Mouse (Mus musculus) megakaryocyte progenitor cell, adult 5-6 weeks (primary cell): Measurements from ENCODE around the gene A2ml1. TPM values are rescaled to one million over a fixed set of nuclear protein-coding genes. Genes with fewer than 3 reads are reported as not detected.
"Not testable (repeated sequence)": the region's sequence is repeated elsewhere in the genome, so short reads cannot be mapped to it uniquely, and the experiment has no call there.

Experiments
- ATAC-seq: replicated peaks from 2 replicates; pipeline ENCODE4 v1.8.0; 2016; ENCODE audit warnings: mild to moderate bottlenecking, moderate TSS enrichment, inconsistent platforms; ENCODE audit not compliant: poor library complexity
- total RNA-seq, 2 experiments: library from RNA; stranded (forward) in 1 of 2; stranded (reverse) in 1 of 2; fragments of 157-497, 149-512 nt in 1 of 2; fragments of 200-1000 nt in 1 of 2; gene quantifications; 2 replicates each; pipeline versions ENCODE4 v1.2.3 to v1.2.4; 2015 to 2017

The A2ml1 gene
- total RNA-seq (2015), result not detected in 2 replicates
- not detected in 2 replicates for total RNA-seq (2017)

DNA sequence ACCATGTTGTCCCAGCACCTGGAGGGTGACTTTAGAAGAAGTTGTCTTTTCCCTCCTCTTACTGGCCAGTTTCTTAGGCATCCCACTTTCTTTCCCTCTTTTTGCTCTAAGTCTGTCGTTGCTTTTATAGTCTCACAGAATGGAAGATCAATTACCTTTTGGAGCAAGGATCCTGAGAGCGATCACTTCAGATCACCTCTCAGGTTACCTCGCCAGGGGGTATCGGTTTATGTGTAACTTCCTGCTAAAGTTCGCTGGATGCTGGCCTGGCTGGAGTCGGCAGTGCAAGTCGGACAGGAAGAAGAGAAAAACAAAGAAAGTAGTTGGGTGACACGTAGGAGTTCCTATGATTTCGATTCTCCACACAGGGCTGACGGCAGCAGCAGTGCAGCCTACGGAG, at the start of gene A2ml1:
Gene A2ml1, minus strand, starts transcription at position 101 of the 400 bp plus-strand sequence.
- no peak for ATAC-seq

DNA sequence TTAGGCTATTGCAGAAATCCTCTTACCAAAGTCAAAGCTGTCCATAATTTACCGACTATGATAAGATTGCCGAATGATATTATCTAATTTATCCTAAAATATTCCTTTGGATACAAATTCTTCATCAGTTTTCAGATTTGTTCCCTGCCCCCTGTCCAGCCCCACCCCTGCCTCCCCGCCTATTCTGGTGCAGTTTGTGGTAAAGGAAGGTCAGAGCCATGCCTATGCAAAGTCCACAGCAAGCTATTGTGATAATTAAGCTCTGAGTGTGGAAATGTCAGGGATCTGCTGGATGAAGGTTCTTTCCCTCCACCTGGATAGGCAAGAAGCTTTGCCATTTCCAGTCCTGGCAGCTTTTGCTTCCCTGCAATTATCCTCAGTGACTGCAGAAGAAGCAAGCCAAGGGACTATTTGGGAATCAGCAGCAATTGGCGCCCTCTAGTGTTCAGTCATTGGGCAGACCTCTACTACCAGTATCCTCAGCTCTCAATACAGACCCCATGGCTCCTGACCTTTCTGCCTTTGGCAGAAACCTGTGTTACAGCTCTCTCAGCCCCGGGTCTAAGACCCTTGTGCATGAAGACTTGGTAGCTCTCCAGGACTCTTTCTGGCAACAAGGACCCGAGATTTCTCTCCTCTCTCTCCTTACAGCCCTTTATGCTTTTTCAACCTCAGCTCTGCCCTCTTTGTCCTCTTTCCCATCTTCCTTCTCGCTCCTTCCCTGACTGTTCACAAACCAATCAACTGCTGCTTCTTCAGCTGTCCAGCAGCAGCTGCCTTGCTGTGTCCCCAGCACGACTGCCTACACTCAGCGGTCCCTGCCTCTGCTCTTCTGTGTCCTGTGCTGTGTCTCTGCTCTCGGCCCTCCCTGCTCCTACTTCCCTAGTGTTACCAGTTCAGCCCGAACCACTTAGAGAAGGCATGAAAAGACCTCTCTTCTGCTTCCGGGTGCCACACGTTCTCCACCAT, 48.6 kb upstream of the A2ml1 start:
- ATAC-seq, result peak; percentile 97

DNA sequence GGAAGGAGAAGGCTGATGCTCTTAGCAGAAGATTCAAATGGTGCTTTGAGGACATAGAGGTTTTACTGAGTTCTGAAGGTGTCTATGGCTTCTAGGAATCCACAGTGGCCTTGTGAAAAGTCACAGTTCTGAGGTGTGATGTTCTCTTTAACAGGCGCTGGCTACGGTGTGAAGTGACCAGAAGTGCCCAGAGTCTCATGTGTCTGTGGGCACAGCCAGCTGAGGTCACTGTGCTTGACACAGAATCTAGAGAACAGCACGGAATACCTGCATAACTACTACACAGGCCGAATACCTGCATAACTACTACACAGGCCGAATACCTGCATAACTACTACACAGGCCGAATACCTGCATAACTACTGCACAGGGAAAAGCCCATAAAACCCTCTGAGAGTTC, 43.8 kb upstream of the A2ml1 start:
- ATAC-seq, result not testable (repeated sequence)

DNA sequence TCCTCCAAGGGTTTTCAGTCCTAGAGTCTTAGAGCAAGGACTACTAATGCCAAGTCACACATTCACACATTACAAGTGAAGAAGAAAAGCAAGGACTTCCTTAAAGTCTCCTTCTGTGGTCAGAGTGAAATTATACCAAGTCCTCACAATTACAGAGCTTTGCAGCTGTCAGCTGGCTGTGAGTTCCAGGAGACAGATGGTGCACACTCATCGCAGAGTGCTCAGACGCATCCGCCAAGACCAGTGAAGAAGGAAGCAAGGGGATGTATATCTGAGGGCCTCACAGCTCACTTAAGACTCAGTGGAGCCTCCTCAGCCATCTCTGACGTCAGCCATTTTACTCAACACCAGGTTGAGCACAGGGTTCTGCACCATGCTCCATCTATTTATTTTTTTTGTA, 43.0 kb upstream of the A2ml1 start:
- ATAC-seq, result peak; percentile 60

DNA sequence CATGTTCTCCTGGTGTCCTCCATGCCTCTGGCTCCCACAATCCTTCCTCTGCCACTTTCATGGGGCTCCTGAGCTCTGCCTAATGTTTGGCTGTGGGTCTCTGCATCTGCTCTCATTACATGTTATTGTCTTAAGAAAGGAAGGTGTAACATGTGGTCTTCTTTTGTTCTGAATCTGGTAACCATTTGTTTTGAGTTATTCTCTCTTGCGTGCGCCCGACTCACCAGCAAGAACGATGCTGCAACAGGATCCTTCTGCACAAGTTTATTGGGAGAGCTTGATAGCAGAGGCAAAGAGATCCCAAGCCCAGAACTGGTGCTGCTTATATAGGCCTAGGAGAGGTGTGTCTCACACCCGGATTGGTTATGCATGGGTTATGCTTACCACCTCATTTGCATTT, 42.0 kb upstream of the A2ml1 start, which contains the start of gene Klrb1a:
Gene Klrb1a, minus strand, starts transcription at position 101 of the 400 bp plus-strand sequence.
- ATAC-seq, result not testable (repeated sequence)

DNA sequence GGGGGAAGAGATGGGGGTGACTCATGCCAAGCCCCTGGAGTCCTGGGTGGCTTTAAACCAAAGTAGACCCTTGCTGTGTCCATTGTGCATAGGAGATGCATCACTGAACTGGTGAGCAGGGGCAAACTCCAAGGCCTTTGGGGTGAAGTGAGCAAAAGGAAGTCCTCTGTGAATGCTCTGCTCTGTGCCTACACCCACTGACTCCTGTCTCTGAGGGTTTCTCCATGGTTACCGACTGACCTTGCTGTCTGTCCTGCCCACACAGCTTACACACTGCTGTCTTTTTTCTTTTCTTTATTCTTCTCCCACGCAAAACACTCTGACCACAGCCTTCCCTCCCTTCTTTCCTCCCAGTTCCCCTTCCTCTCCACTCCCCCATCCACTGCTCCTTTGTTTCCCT, 41.3 kb upstream of the A2ml1 start:
- no peak for ATAC-seq

DNA sequence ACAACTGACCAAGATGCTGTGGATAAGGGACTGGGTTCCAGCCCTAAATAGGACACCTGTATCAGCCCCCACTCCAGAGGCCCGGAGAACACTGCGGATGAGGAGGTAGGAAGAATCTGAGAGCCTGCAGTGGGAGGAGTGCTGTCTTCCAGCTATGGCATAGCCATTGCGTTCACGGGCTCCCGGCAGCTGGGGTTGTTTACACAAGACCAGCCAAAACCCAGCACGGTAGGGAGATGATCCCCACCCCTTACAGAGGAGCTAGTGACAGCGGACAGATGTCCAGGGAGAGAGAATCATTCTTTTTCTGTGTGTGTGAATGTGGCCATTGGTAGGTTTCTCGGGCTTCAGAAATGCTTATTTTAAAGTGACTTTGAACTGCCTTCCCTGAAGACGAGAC, 24.9 kb upstream of the A2ml1 start:
- ATAC-seq, result no peak

DNA sequence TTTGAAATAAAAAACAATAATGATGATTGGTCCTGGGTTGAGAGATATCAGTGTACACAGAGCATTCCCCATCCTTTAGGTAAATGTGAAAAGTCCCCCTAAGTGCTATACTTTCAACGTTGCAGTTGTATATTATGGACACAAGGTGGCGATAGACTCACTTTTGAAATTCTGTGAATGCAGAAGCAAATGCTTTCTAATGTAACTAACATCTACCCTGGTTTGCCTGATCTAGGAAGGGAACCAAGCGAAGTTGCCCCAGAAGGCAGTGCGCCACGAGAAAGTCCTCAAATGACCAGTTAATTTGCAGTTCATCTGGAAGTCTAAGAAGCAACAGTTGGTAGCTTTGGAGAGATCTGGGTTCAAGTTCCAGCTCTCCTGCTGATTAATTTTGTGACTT, 23.1 kb upstream of the A2ml1 start:
- peak; percentile 94 for ATAC-seq

DNA sequence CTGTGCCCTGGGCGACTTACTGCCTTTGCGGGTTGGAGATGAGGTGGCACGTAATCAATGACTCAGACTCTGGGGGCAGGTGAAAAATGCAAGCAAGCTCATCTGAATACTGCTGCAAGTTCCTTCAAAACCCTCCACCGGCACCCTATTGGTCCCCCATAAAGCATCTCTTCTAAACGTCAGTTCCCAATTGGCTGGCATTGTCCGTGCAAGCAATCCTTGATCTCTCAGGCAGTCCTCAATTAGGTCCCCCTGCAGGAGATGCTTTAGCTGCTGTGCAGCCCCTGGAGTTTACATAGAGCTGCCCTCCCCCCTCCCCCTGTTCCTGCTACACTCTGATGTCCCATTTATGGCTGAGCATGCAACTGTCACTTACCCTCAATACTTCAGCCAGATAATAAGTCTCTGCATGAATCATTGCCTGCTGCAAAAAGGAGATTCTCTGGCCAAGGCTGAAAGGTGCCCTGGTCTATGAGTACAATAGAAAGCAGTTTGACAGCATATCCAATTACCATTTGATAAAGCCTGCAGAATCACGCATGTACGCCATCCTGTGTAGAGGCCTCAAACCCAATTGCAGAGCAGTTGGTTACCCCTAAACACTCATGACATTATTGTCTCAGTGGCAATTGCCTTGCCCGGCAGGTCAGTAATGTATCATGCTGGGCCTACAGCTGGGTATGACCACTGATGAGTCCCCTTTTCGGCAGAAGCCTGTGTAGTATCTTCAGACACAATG, 21.2 kb upstream of the A2ml1 start:
- ATAC-seq, result no peak

DNA sequence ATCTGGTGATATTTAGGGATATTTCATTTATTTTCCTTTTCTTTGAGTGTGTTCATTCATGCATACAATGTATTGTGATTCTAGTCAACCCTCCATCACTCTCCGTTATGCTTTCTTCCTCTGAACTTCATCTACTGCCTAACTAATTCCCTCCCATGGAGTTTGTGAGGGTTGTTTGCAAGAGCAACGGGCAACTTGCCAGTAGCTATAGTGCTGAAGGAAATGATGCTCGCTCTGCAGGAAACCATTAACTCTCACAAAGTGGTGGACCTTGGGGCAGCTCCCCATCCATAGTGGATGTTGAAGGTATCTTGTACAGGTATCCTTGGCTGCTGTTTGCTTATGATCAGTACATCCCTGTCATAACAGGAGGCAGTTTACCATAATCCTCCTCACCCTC, 20.6 kb upstream of the A2ml1 start:
- no peak for ATAC-seq

DNA sequence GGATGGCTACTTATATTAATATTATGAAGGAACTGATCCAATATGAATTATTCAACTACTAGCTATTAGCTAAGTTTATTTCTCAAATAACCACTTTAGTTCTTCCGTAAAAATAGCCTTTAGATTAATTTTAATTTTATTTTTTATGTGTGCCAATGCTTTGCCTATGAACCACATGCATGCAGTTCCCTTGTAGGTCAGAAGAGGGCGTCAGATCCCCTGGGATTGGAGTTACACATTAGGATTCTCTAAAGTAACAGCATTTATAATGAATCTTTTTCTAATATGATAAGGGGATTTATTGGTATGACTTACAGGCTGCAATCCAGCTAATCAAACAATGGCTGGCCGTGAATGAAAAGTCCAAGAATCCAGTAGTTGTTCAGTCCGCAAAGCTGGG, 18.1 kb upstream of the A2ml1 start:
- peak; percentile 58 for ATAC-seq

DNA sequence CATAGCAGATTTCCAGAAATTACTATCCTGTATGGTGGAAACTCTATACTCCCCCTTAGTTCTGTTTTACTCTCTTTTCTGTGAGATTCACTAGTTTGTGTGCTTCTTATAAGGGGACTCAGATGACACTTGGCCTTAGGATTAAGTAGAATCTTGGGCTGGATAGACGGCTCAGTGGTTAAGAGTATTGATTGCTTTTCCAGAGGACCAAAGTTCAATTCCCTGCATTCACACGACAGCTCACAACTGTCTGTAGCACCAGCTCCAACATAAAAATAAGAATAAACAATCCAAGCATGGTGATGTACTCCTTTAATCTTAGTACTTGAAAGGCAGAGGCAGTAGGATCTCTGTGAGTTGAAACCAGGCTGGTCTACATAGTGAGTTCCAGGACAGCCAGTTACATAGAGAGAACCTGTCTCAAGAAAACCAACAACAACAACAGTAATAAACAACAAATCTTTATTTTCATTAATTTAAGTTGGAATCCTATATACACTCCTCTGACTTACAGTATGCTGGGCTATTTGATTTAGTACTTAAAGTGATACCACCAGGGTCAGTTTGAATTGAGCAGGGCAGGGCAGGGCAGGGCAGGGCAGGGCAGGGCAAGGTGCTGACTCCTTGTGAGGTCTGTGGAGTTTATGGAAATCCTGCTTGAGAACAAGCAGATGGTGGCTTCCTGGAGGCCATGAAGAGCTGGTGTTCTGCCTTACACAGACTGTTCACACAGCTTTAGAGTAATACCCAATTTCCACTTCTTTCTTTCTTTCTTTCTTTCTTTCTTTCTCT, 17.0 kb upstream of the A2ml1 start:
- no peak for ATAC-seq

DNA sequence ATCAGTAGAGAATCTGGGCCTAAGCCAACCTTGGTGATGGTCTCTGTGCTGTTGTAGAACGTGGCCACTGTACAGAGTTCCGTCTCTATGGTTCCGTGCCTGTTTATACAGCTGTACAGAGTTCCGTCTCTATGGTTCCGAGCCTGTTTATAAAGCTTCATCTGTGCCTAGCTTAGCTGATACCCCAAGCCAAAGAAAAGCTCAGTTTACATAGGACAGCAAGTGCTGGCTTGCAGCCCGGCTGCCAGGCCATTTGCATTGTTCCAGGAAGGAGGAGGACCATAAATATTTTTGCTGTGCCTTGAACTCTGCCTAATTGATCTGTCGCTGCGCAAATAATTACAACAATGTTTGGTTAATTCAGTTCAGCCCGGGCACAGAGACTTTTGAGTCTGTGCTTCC, 15.7 kb upstream of the A2ml1 start:
- ATAC-seq, result 0 out of 2 replicates have a peak, but pooled peaks have one; percentile 29

DNA sequence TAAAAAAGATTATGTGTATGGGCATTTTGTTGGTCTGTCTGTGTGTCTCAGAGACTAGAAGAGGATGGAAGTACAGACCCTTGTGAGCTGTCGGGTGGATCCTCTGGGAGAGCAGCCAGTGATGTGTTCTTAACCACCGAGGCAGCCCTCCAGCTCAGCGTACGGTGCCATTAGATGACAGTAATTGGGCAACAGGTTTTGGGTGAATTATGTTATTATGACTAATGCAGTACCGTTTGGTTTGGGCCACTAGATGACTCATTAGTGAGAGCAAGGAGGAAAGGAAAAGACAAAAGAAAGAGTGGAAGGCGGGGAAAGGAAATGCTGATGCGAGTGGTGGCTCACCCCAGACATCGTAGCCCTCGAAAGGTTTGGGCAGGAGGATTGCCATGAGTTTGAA, 13.2 kb upstream of the A2ml1 start:
- no peak for ATAC-seq

DNA sequence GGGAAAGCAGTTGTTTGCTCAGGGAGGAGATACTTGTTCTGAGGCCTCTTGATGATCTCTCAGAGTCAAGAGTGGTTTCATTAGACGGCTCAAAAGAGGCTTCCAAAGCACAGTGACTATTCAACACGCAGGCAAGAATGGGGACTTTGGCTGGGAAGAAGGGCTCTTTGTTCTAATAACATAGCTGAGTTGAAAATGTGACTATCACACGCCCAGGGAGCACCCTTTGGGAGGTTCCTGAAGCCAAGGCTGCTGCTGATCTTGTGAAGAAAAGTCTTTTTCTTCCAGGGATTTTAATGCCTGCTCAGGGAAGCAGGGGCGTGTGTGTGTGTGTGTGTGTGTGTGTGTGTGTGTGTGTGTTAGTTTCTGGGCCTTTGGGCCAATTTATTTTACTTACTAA, 8.0 kb upstream of the A2ml1 start:
- no peak for ATAC-seq

DNA sequence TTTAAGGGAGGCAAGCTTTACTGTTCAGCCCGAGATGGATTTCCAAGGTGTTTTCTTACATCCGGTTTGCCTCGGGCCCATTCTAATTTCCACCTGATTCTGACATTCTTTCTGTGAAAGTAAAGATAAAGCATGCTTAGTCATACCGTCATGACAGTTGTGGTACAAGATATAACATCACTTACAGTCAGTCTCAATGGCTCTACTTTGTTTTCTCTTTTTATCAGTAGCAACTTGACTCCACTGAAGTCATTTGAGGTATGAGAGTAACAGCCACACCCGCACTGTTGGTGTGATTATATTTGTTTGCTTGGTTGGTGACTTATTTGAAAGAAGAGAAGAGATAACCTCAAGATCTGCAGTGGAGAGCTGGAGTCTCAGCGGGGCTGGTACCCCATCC, 6.2 kb upstream of the A2ml1 start:
- ATAC-seq, result peak; percentile 89

DNA sequence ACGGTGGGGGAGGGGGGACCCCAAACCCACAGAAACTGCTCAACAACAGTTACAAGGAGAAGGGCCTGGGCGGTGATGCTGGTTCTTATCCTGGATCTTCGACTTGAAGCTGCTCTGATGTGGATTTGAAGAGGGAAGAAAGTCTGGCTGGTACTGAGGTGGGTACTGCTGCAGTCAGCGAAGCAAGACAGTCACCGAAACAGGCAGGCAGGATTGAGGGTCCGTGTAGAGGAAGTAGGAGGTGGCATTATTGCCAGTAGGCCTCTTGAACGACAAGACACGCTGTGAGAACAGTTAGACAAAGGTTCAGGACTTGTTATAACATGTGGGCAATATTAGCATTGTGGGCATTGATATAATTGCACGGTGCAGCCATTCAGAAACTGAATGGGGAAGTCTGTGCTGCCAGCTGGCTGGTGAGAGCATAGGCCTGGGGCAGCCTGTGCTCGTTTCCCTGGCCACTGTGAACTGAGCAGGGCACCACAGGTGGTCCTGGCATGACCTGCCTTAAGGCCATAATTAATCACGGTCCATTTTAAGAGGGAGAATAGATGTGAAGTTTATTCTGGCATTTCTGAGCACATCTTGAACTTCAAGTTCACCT, 4.3 kb upstream of the A2ml1 start:
- ATAC-seq, result no peak

DNA sequence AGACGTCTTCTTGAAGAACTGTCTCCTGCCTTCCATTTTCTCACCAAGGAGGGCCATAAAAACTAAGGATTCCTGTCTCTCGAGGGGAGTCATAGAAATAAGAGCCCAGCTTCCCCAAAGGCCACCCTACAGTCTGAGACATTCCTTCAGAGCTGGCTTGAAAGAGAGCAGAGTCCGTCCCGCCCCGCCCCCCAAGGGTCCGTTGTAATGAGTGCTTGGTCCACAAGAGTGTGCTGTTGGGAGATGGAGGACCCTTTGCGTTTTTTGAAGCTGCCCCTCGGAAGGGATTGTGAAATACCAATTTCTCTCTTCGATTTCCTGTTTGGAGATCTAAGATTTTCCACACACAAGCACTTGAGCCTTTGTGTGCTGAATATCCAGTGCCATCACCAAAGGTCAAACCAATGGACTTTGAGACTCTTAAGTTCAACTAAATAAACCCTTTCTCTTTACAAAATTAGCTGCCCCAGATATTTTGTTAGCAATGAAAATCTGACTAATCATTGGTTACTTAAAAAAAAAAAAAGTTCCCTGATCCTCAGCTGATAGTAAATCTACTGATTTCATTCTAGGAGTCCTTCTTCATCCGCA, 2.8 kb upstream of the A2ml1 start:
- peak; percentile 72 for ATAC-seq

DNA sequence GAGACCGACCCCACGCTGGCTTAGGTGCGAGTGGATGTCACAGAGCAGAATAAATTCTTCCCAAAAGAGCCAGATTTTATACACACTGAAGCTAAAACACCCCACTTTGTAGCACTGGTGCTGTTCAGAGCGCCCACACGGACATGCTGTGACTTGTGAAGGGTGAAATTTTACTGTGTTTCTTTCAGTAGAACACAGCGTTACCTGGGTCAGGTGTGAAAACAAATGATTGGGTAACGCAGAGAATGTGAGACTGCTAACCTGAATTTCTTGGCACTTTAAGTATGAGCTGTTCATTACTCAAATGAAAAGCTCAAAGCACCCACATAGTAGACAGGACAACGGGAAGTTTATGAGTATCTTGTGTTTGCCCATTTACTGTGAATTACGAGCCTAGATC, 4.1 kb downstream of the A2ml1 start:
- ATAC-seq, result no peak

DNA sequence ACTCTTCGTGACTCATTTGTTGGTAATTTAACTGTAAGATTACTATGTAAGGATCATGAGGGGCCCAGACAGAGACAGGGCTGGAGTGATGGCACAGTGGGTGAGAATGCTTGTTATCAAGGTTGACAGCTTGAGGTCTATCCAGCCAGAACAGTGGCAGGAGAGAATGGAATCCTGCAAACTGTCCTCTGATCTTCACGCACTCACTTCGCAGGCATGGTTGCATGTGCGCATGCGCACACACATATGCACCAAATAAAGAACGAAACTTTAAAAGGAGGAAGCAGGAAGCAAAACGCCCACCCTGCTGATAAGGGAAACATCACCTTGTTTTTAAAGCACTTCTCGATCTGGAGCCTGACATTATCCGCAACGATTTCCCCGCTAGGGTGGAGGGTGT, 14.8 kb downstream of the A2ml1 start:
- ATAC-seq, result no peak
